Mouse (Mus musculus) intestine, embryonic 14.5 days (tissue): ENCODE measurements around the gene 1700008O03Rik. TPM values are rescaled to one million over a fixed set of nuclear protein-coding genes. Genes with fewer than 3 reads are reported as not detected.
A peak's percentile ranks its signal among the peaks of the same experiment; 100 is the strongest.

ENCODE experiments used
- ATAC-seq: fragments of 200-750 bp; cut with Nextera tagmentation; replicated peaks from 2 replicates; pipeline ENCODE4 v1.8.0; 2017; ENCODE audit warnings: low read depth, moderate number of reproducible peaks, moderate TSS enrichment, moderate library complexity; ENCODE audit not compliant: low FRiP score, low TSS enrichment
- DNase-seq: peaks from one replicate; pipeline ENCODE4 v3.0.0-alpha.2; 2018; ENCODE audit warnings: low spot score
- H3K27ac ChIP-seq: fragments of 300-500 bp; sonication (generic); 2 replicates; pipeline ENCODE4 v1.5.1; 2014; ENCODE audit warnings: low read depth, mild to moderate bottlenecking, control low read depth
- H3K27me3 ChIP-seq: fragments of 300-500 bp; sonication (generic); replicated peaks from 2 replicates; pipeline ENCODE4 v1.6.1; 2014; ENCODE audit warnings: low read length, control low read depth; ENCODE audit not compliant: control insufficient read depth, insufficient read depth
- H3K36me3 ChIP-seq: fragments of 300-500 bp; sonication (generic); 2 replicates; pipeline ENCODE4 v1.6.1; 2014; ENCODE audit warnings: low read length, control low read depth; ENCODE audit not compliant: control insufficient read depth, insufficient read depth
- H3K4me1 ChIP-seq: fragments of 300-500 bp; sonication (generic); replicated peaks from 2 replicates; pipeline ENCODE4 v1.6.1; 2014; ENCODE audit warnings: low read length, control low read depth, mixed read lengths; ENCODE audit not compliant: control insufficient read depth, insufficient read depth
- H3K4me2 ChIP-seq: fragments of 300-500 bp; sonication (generic); 2 replicates; pipeline ENCODE4 v1.6.1; 2014; ENCODE audit warnings: low read length
- H3K4me3 ChIP-seq: fragments of 300-500 bp; sonication (generic); 2 replicates; pipeline ENCODE4 v1.5.1; 2014; ENCODE audit warnings: low read depth, low read length, control low read depth, mixed read lengths
- H3K9ac ChIP-seq: fragments of 300-500 bp; sonication (generic); 2 replicates; pipeline ENCODE4 v1.6.1; 2014; ENCODE audit warnings: mild to moderate bottlenecking, low read length
- H3K9me3 ChIP-seq: fragments of 300-500 bp; sonication (generic); 2 replicates; pipeline ENCODE4 v1.6.1; 2016; ENCODE audit warnings: low read length, control low read depth; ENCODE audit not compliant: control insufficient read depth
- WGBS: fragments of 180-500 bp; shearing (Covaris S2); extraction: QIAGEN DNeasy Blood & Tissue Kit; methylation state at CpG from one replicate; pipeline ENCODE4 v1.1.7; 2014; 5-methylcytosine and 5-hydroxymethylcytosine counted together
- polyA plus RNA-seq: library from polyadenylated mRNA; unstranded; fragments of >200 nt; fragmentation: Nextera tagmentation; extraction: Ambion mirVana; gene quantifications from 2 replicates; pipeline ENCODE4 v1.2.1, GENCODE M21; 2014

The 1700008O03Rik gene
- 1.5 and 1.6 TPM in 2 replicates for polyA plus RNA-seq

DNA sequence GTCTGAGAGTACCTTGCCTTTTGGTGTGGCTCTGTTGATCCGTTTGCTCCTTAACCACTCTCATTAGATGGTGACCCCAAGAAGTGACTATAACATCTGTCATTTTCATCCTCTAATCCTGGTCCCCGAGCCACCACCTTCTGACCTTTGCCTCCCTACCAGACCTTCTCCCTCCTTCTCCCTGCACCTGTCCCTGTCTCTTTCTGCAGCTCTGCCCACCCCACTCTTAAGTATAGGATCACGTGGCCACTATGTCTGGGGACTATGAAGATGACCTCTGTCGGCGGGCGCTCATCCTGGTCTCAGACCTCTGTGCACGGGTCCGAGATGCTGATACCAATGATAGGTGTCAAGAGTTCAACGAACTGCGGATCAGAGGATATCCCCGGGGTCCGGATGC is at the start of gene 1700008O03Rik:
Gene 1700008O03Rik, minus strand, starts transcription at position 101 of the 400 bp plus-strand sequence.
- DNase-seq (no peak), ATAC-seq (no peak)
- H3K4me2 ChIP-seq: peak within 1 kb of the TSS; percentile 97
- WGBS: 75% methylated on average over 12 of the region's 12 CpGs
- H3K4me3 ChIP-seq: peak within 1 kb of the TSS; percentile 47
- H3K36me3 ChIP-seq: no peaks in the 10 kb centered on the region
- H3K9me3 ChIP-seq: no peaks in the 10 kb centered on the region
- H3K4me1 ChIP-seq: peaks cover 6% of the 10 kb centered on the region; the same call in 1 of the 2 replicates
- no peak within 1 kb of the TSS for H3K27ac ChIP-seq
- H3K9ac ChIP-seq: peak within 1 kb of the TSS; percentile 30; the same call in 1 of the 2 replicates
- peaks cover 13% of the 10 kb centered on the region for H3K27me3 ChIP-seq

- Histone ChIP-seq H3K4me3 (no peak overlapping the region), H3K27me3 (peaks cover 43% of the 10 kb centered on the region), H3K9me3 (no peaks in the 10 kb centered on the region), H3K4me2 (no peak overlapping the region), H3K36me3 (no peaks in the 10 kb centered on the region), H3K27ac (no peak overlapping the region), H3K4me1 (0 out of 2 replicates have a peak, but pooled peaks cover 2% of the 10 kb centered on the region), H3K9ac (no peak overlapping the region)
- DNase-seq (no peak), ATAC-seq (no peak)
- 70% methylated on average over 9 of the region's 9 CpGs for WGBS
Observed at GRCm38 (mm10) chr7:44434089-44434488, 48.5 kb upstream of the 1700008O03Rik start.

GRCm38 (mm10) chr7:44433371-44433770 is 47.8 kb upstream of the 1700008O03Rik start:
- no peak overlapping the region for H3K9ac ChIP-seq
- H3K36me3 ChIP-seq: no peaks in the 10 kb centered on the region
- ATAC-seq (peak; percentile 34; the same call in 1 of the 2 replicates), DNase-seq (no peak)
- H3K4me3 ChIP-seq: no peak overlapping the region
- 0 out of 2 replicates have a peak, but pooled peaks cover 4% of the 10 kb centered on the region for H3K4me1 ChIP-seq
- H3K27me3 ChIP-seq: peaks cover 46% of the 10 kb centered on the region
- no peak overlapping the region for H3K4me2 ChIP-seq
- WGBS: 3% methylated on average over 7 of the region's 7 CpGs
- H3K27ac ChIP-seq: no peak overlapping the region
- H3K9me3 ChIP-seq: no peaks in the 10 kb centered on the region

DNA sequence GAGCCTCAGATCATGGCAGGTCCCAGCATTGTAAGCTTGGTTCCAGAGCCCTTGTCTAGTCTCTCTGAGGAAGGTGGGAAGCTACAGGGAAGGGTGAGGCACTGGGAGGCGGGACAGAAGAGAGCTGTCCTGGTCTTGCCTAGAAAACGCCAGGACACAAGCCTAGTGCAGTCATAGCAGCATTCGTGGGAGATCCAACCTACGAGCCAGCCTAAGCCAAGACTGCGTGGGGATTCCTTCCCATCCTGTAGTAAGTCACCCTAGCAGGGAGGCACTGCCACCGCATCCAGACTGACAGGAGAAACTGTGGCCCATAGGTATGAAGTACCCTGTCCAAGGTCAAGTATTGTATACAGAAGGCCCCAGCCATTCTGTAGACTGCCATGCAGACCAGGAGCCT is 46.9 kb upstream of the 1700008O03Rik start:
- ATAC-seq (no peak), DNase-seq (no peak)
- Histone ChIP-seq H3K27ac (no peak overlapping the region), H3K4me3 (no peak overlapping the region), H3K27me3 (peaks cover 54% of the 10 kb centered on the region), H3K4me2 (no peak overlapping the region), H3K9ac (no peak overlapping the region), H3K9me3 (no peaks in the 10 kb centered on the region), H3K4me1 (0 out of 2 replicates have a peak, but pooled peaks cover 4% of the 10 kb centered on the region), H3K36me3 (no peaks in the 10 kb centered on the region)
- WGBS: 77% methylated on average over 6 of the region's 6 CpGs

DNA sequence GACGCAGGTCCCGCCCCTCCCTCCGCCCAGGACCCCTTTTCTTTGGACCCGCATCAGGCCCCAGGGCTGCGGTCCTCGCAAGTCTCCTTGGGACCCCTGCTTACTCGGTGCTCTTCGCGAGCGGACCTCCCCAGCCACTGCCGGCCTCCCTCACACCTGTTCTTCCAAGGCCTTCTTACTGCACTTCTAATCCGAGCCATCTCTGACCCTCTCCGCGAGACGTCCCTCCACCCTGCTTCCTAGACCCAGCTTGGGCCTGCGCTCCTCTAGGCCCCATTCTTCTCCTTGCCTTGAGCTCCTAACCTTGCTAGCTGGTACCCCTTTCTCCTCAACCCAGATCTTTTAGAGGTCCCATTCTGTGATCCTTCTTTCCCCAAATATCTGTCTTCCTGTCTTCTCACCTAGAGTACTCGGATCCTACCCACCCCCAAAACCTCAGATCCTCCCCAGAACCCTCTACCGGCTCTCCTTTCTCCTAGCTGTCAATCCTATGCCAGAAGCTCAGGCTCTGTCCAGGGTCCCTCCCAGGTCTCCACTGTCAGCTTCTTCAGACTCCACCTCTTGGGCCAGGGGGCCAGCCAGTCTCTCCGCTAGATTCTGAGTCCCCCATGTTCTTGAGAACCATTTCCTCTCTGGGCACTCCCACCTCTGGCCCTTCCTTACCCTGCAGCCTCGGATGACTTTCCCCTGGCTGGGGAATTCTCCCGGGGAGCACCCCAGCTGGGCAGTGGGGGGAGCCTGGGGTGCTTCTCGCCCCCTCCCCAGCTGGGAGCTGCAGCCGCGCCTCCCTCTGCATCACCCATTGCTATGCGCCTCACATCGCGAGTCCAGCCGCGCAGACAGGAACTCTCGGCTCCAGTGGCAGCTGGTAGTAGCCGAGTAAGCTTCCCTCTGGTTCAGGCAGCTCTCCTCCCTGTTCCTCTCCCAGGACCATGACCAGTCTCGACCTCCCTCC is 44.2 kb upstream of the 1700008O03Rik start:
- Histone ChIP-seq H3K27me3 (peaks cover 62% of the 10 kb centered on the region), H3K27ac (no peak overlapping the region), H3K9me3 (no peaks in the 10 kb centered on the region), H3K4me1 (0 out of 2 replicates have a peak, but pooled peaks cover 4% of the 10 kb centered on the region), H3K4me3 (peak overlapping the region; percentile 43), H3K36me3 (no peaks in the 10 kb centered on the region), H3K4me2 (peak overlapping the region; percentile 64), H3K9ac (no peak overlapping the region)
- no peak for DNase-seq
- ATAC-seq: no peak
- whole genome bisulfite sequencing: 2% methylated on average over 29 of the region's 32 CpGs

- peak within 1 kb of the TSS; percentile 43 for H3K4me3 ChIP-seq
- H3K9me3 ChIP-seq: no peaks in the 10 kb centered on the region
- DNase-seq: peak; percentile 61
- peaks cover 56% of the 10 kb centered on the region for H3K27me3 ChIP-seq
- H3K4me1 ChIP-seq: 0 out of 2 replicates have a peak, but pooled peaks cover 4% of the 10 kb centered on the region
- H3K36me3 ChIP-seq: no peaks in the 10 kb centered on the region
- H3K9ac ChIP-seq: peak within 1 kb of the TSS; percentile 32
- H3K27ac ChIP-seq: no peak within 1 kb of the TSS
- peak; percentile 22; the same call in 1 of the 2 replicates for ATAC-seq
- H3K4me2 ChIP-seq: peak within 1 kb of the TSS; percentile 64
- WGBS: 2% methylated on average over 51 of the region's 69 CpGs
Observed at GRCm38 (mm10) chr7:44428968-44429521, 43.4 kb upstream of the 1700008O03Rik start, which contains the start of gene Lrrc4b. TSS of gene Lrrc4b (plus strand) at chr7:44429018.

DNA sequence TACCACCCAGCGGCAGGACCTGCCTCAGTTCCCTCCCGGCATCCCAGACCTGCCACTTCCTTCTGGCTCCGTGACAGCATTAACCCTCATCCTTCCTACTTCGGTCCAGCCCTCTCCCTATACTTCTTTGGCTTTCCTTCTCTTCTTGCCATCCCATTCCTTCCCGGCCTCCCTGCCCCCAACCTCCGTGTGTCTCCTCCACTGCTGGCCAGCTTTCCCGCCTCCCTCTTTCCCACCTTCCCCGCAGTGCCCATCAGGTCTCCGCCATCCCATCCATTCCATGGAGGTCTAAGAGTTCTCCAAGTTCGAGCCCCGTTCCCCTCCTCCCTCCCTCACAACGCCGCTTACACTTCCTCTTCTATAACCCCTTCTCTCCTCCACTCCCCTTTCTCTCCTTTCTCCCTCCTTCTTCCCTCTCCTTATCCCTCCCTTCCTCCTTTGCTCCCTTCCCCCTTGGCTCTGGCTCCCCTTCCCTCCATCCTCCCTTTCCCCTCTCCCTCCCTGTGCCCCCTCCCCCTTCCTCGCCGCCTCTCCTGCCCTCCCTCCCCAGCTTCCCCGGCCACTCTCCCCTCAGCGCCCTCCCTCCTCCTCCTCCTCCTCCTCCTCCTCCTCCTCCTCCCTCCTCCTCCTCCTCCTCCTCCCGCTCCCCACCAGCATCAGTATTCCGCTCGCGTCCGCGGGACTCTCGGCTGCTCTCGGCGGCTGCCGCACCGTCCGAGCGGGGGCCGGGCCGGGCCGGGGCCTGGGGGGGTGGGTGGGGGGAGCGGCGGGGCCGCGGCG is 42.7 kb upstream of the 1700008O03Rik start:
- peaks cover 56% of the 10 kb centered on the region for H3K27me3 ChIP-seq
- no peak for DNase-seq
- H3K27ac ChIP-seq: no peak overlapping the region
- H3K4me2 ChIP-seq: peak overlapping the region; percentile 64
- under 1% methylated on average over 17 of the region's 38 CpGs for WGBS
- ATAC-seq: 0 out of 2 replicates have a peak, but pooled peaks have one; percentile 9
- no peaks in the 10 kb centered on the region for H3K36me3 ChIP-seq
- H3K4me1 ChIP-seq: 0 out of 2 replicates have a peak, but pooled peaks cover 4% of the 10 kb centered on the region
- H3K4me3 ChIP-seq: peak overlapping the region; percentile 43
- H3K9me3 ChIP-seq: no peaks in the 10 kb centered on the region
- H3K9ac ChIP-seq: no peak overlapping the region; the same call in 1 of the 2 replicates

GRCm38 (mm10) chr7:44427666-44428065 is 42.0 kb upstream of the 1700008O03Rik start:
- peaks cover 56% of the 10 kb centered on the region for H3K27me3 ChIP-seq

More at GRCm38 (mm10) chr7:44427666-44428065, 42.0 kb upstream of the 1700008O03Rik start:
- 0 out of 2 replicates have a peak, but pooled peaks cover 4% of the 10 kb centered on the region for H3K4me1 ChIP-seq
- H3K4me3 ChIP-seq: peak overlapping the region; percentile 43; the same call in 1 of the 2 replicates
- no peak overlapping the region for H3K27ac ChIP-seq
- WGBS: 10% methylated on average over 8 of the region's 8 CpGs
- DNase-seq (no peak), ATAC-seq (no peak)
- peak overlapping the region; percentile 40 for H3K4me2 ChIP-seq
- no peaks in the 10 kb centered on the region for H3K36me3 ChIP-seq
- H3K9ac ChIP-seq: no peak overlapping the region
- no peaks in the 10 kb centered on the region for H3K9me3 ChIP-seq
